Mouse (Mus musculus): ENCODE results near the gene Ttc29. TPM values are rescaled to one million over a fixed set of nuclear protein-coding genes. Genes with fewer than 3 reads are reported as not detected.

The Ttc29 gene
- not detected for total RNA-seq (2021)
- long read RNA-seq, experiment 1 = 0 reads
- long read RNA-seq, experiment 2 = 0 reads

DNA sequence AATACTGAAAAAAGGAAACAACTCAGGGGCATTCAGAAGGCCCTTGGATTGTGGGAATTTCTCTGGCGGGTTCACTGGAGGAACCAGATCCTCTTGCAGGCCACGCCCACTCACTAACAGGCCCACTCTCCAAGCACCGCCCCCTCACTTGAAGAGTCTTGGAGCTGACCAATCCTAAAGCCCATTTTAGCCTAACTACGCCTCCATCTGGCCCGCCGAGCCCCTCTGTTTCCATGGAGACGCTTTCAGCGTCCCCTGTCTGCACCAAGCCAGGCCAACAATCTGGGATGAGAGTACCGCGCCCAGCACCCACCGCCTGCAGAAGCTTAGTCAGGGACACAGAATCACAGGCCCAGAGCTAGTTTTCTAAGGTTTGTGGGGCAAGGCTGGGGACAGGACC, at the start of gene Ttc29:
TSS of gene Ttc29 (plus strand) at position 224 of the 400 bp plus-strand sequence.
- peak; percentile 24 to 29 for DNase-seq (ENCODE audit: low spot score in 2 of 2)

- no peak for DNase-seq (ENCODE audit: low spot score in 2 of 2)
These were observed 41.7 kb upstream of the Ttc29 start for GRCm38 (mm10) chr8:78171351-78171750.

GRCm38 (mm10) chr8:78182654-78183053, 30.4 kb upstream of the Ttc29 start:
- no peak for DNase-seq (ENCODE audit: low spot score in 2 of 2)

GRCm38 (mm10) chr8:78183414-78183813, 29.7 kb upstream of the Ttc29 start:
- DNase-seq (ENCODE audit: low spot score in 2 of 2) = no peak

DNA sequence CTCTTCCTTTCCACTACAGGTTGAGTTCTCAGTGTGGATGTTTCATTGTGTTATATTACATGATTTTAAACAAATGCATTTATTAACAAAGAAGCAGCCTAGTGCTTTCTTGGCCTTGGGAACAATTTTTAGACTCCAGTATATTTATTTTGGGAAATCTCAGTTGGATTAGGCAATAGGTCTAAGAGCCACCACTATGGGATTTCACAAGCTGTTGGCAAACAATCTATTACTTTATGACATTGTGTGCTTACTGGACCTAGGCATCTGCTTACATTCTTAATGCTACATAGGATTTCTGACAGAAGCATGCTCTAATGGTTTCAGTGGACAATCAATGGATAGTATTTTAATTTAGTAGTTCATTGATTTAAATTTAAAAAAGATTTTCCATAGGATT, 26.0 kb upstream of the Ttc29 start:
- no peak for DNase-seq (ENCODE audit: low spot score in 2 of 2)

- no peak for DNase-seq (ENCODE audit: low spot score in 2 of 2)
These were observed 8.9 kb upstream of the Ttc29 start for GRCm38 (mm10) chr8:78204229-78204628.

DNA sequence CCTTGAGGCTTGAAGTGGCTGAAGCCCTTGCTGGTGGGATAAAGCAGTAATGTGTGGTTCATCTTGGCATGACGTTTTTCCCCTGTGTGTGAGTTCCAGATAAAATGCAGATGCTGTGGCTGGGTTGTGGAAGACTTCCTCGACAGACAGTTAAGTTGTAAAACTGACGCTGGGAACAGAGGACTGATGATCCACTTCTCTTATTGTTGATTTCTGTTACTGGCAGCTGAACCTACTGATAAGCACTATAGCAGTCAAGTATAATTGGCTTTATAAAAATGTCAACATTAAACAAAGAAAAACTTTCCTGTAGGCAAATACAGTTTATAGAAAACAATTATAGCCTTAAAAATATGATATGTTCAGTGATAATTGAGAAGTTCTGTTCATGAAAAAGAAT, 2.7 kb upstream of the Ttc29 start:
- DNase-seq (ENCODE audit: low spot score in 2 of 2) = no peak

DNA sequence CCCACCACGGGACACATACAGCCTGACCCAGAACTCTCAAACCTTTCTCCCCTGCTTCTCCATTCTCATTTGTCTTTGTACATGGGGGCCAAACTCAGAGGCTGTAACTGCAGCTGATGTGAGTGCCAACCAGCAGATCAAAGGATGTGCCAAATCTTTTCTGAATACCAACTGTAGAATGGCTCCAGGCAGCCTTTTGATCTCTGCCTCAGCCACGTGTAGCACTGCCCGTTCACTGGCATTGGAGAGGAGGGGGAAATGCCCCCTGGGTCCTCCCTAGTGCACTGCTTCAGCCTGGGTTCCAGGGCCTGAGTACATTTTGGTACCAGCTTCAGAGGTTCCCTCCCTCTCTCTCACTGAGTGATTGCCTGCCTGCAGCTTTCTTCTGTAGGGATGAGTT, 1.5 kb downstream of the Ttc29 start:
- no peak for DNase-seq (ENCODE audit: low spot score in 2 of 2)

- no peak for DNase-seq (ENCODE audit: low spot score in 2 of 2)
These were observed 13.0 kb downstream of the Ttc29 start for GRCm38 (mm10) chr8:78226087-78226486.

GRCm38 (mm10) chr8:78230721-78231120, 17.6 kb downstream of the Ttc29 start:
- no peak for DNase-seq (ENCODE audit: low spot score in 2 of 2)

GRCm38 (mm10) chr8:78232870-78233707, 20.0 kb downstream of the Ttc29 start:
- DNase-seq (ENCODE audit: low spot score in 2 of 2) = no peak

GRCm38 (mm10) chr8:78233708-78234201, 20.7 kb downstream of the Ttc29 start:
- no peak for DNase-seq (ENCODE audit: low spot score in 2 of 2)

GRCm38 (mm10) chr8:78237972-78238675, 25.0 kb downstream of the Ttc29 start:
- DNase-seq (ENCODE audit: low spot score in 2 of 2) = no peak

DNA sequence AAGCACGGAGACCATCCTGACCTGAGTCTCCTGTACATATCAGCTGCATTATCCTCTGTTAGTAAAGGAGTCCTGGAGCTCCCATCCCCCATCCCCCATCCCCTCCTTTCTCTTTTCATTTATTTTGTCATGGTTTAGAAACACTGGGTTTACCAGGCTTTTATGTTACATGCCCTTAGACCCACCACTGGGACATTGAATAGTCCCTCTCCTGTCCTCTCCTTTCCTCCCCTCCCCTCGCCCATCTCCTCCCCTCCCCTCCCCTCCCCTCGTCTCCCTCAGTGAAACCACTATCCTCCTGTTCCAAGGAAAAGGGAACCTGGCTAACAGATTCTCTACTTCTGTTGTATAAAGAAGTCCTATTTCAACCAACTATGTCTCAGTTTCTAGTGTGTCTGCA, 38.0 kb downstream of the Ttc29 start:
- DNase-seq (ENCODE audit: low spot score in 2 of 2) = no peak

GRCm38 (mm10) chr8:78254374-78254773, 41.3 kb downstream of the Ttc29 start:
- no peak for DNase-seq (ENCODE audit: low spot score in 2 of 2)

GRCm38 (mm10) chr8:78255011-78255410, 41.9 kb downstream of the Ttc29 start:
- DNase-seq (ENCODE audit: low spot score in 2 of 2) = no peak

GRCm38 (mm10) chr8:78265506-78265905, 52.4 kb downstream of the Ttc29 start:
- DNase-seq (ENCODE audit: low spot score in 2 of 2) = no peak

- no peak for DNase-seq (ENCODE audit: low spot score in 2 of 2)
These were observed 53.1 kb downstream of the Ttc29 start for GRCm38 (mm10) chr8:78266231-78266630.

- DNase-seq (ENCODE audit: low spot score in 2 of 2) = no peak
These were observed 54.9 kb downstream of the Ttc29 start for GRCm38 (mm10) chr8:78267894-78268411.

DNA sequence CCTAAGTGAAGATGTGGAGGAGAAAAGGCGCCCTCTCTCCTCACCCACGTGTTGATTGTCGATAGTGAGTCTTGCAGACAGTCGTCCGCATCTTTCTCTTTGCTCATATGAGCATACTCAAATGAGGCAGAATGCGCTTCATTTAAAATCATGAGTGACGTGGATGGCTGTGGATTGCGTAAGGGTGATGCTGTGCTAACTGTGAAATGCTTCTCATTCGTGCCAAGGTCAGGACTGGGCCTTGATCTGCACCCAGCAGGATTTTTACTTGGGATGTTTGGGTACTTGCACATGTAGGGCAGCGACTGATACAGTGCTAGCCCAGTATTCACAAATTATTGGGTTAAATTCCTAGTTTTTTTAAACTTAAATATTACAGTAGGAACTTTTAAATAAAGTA, 56.2 kb downstream of the Ttc29 start:
- no peak for DNase-seq (ENCODE audit: low spot score in 2 of 2)

GRCm38 (mm10) chr8:78271391-78271790, 58.3 kb downstream of the Ttc29 start:
- no peak for DNase-seq (ENCODE audit: low spot score in 2 of 2)

GRCm38 (mm10) chr8:78276120-78276519, 63.0 kb downstream of the Ttc29 start:
- DNase-seq (ENCODE audit: low spot score in 2 of 2) = no peak
